Mouse (Mus musculus): ENCODE results near the gene Pip5k1b.

GRCm38 (mm10) chr19:24415778-24416621, 139.7 kb downstream of the Pip5k1b start:
- TF ChIP-seq CTCF (IDR thresholded peaks at IDR 0.05; ENCODE audit: low read depth) = no peak
- TF ChIP-seq EP300 (IDR thresholded peaks at IDR 0.05; ENCODE audit: low read depth) = no peak
